Mouse (Mus musculus) forebrain, embryonic 11.5 days (tissue): ENCODE results near the gene Abhd11. TPM values are rescaled to one million over a fixed set of nuclear protein-coding genes. Genes with fewer than 3 reads are reported as not detected.

Source experiments
- ATAC-seq: fragments of 200-750 bp; cut with Nextera tagmentation; replicated peaks from 2 replicates; pipeline ENCODE4 v1.8.0; 2017; ENCODE audit warnings: moderate TSS enrichment; ENCODE audit not compliant: low FRiP score
- DNase-seq: peaks from one replicate; pipeline ENCODE4 v3.0.0-alpha.2; 2017; ENCODE audit warnings: low spot score
- H3K27ac ChIP-seq: fragments of 300-500 bp; sonication (generic); 2 replicates; pipeline ENCODE4 v1.5.1; 2014; ENCODE audit warnings: low read depth, low read length
- H3K27me3 ChIP-seq: fragments of 300-500 bp; sonication (generic); 2 replicates; pipeline ENCODE4 v1.6.1; 2014; ENCODE audit warnings: mild to moderate bottlenecking, low read length, mixed read lengths; ENCODE audit not compliant: control insufficient read depth, insufficient read depth
- H3K36me3 ChIP-seq: fragments of 300-500 bp; sonication (generic); 2 replicates; pipeline ENCODE4 v1.6.1; 2014; ENCODE audit warnings: mild to moderate bottlenecking, low read length, moderate library complexity, mixed read lengths; ENCODE audit not compliant: control insufficient read depth, insufficient read depth
- H3K4me1 ChIP-seq: fragments of 300-500 bp; sonication (generic); replicated peaks from 2 replicates; pipeline ENCODE4 v1.6.1; 2014; ENCODE audit warnings: low read length, mixed read lengths; ENCODE audit not compliant: control insufficient read depth, insufficient read depth
- H3K4me2 ChIP-seq: fragments of 300-500 bp; sonication (generic); 2 replicates; pipeline ENCODE4 v1.6.1; 2014; ENCODE audit warnings: low read depth, mild to moderate bottlenecking, low read length, moderate library complexity, mixed read lengths; ENCODE audit not compliant: severe bottlenecking
- H3K4me3 ChIP-seq: fragments of 300-500 bp; sonication (generic); 2 replicates; pipeline ENCODE4 v1.5.1; 2014; ENCODE audit warnings: low read depth, low read length
- H3K9ac ChIP-seq: fragments of 300-500 bp; sonication (generic); 2 replicates; pipeline ENCODE4 v1.6.1; 2014; ENCODE audit warnings: low read length
- H3K9me3 ChIP-seq: fragments of 300-500 bp; sonication (generic); 2 replicates; pipeline ENCODE4 v1.6.1; 2016; ENCODE audit warnings: low read length, mixed read lengths; ENCODE audit not compliant: control insufficient read depth
- WGBS: fragments of 180-500 bp; shearing (Covaris S2); extraction: QIAGEN DNeasy Blood & Tissue Kit; methylation state at CpG from one replicate; pipeline ENCODE4 v1.1.7; 2014; 5-methylcytosine and 5-hydroxymethylcytosine counted together
- polyA plus RNA-seq: library from polyadenylated mRNA; unstranded; fragments of >200 nt; fragmentation: Nextera tagmentation; extraction: Ambion mirVana; gene quantifications from 2 replicates; pipeline ENCODE4 v1.2.1, GENCODE M21; 2014

Gene Abhd11
- polyA plus RNA-seq, 1 experiment from 2014 or later = 38.9 TPM

GRCm38 (mm10) chr5:135024665-135025224 lies 15.8 kb downstream of the Abhd11 start:
- WGBS = 74% methylated on average over 11 of the region's 11 CpGs
- Histone ChIP-seq H3K4me1 (peaks cover 9% of the 10 kb centered on the region; the same call in 1 of the 2 replicates), H3K9me3 (no peaks in the 10 kb centered on the region), H3K27ac (no peak overlapping the region), H3K36me3 (no peaks in the 10 kb centered on the region), H3K4me2 (peak overlapping the region; percentile 98; the same call in 1 of the 2 replicates), H3K27me3 (no peaks in the 10 kb centered on the region), H3K4me3 (peak overlapping the region; percentile 73), H3K9ac (no peak overlapping the region)
- ATAC-seq (no peak), DNase-seq (no peak)

GRCm38 (mm10) chr5:135025899-135026298 lies 16.9 kb downstream of the Abhd11 start:
- no peak overlapping the region for H3K4me3 ChIP-seq
- H3K27ac ChIP-seq = no peak overlapping the region
- peaks cover 9% of the 10 kb centered on the region; the same call in 1 of the 2 replicates for H3K4me1 ChIP-seq
- no peak overlapping the region for H3K4me2 ChIP-seq
- DNase-seq = no peak
- no peak for ATAC-seq
- 30% methylated on average over 7 of the region's 7 CpGs for WGBS
- H3K9ac ChIP-seq = no peak overlapping the region
- H3K36me3 ChIP-seq = no peaks in the 10 kb centered on the region
- H3K27me3 ChIP-seq = no peaks in the 10 kb centered on the region
- H3K9me3 ChIP-seq = no peaks in the 10 kb centered on the region

DNA sequence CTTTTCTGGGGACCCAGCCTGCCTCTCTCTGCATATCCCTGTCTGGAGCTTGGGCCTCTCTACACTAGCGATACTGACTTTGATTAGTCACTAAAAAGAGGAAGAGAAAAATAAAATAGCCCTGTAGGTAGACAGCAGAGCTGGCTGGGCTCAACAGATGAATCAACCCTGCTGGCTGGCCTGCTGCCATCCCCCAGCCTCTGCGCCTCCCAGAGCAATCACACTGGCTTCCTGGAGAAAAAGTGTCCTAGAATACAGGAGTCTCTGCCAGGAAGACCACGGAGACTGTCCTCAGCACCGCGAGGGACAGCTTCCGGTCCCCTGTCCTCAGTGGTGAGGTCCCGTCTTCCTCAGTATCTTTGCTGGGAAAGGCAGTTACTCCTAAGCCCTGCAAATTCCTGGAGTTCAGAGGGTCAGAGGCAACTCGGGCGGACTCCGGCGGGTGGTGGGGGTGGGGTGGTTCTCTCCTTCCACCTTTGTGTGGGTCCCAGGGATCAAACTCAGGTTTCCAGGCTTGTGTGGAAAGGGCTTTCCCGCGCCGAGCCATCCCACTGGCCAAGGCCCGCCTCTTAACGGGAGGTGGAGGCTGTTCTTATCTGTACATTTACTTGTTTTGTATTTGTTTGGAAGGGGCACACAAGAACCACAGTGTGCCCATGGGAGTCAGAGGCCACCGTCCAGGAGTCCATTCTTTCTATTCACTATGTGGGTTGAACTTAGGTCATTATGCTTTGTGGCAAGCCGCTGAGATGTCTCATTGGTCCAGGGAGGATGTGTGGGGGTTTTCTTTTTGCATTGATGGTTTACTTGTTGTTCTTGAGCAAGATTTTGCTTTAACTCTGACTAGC lies 20.3 kb downstream of the Abhd11 start:
- WGBS = 58% methylated on average over 18 of the region's 18 CpGs

GRCm38 (mm10) chr5:135032581-135032980 lies 23.6 kb downstream of the Abhd11 start:
- Histone ChIP-seq H3K27me3 (no peaks in the 10 kb centered on the region), H3K4me3 (no peak overlapping the region), H3K4me1 (no peaks in the 10 kb centered on the region), H3K27ac (no peak overlapping the region), H3K36me3 (no peaks in the 10 kb centered on the region), H3K9me3 (no peaks in the 10 kb centered on the region; the same call in 1 of the 2 replicates), H3K4me2 (no peak overlapping the region), H3K9ac (no peak overlapping the region)
- 92% methylated on average over 5 of the region's 5 CpGs for WGBS
- no peak for ATAC-seq
- DNase-seq = no peak

More for the DNA sequence above, 20.3 kb downstream of the Abhd11 start:
- Histone ChIP-seq H3K27ac (no peak overlapping the region), H3K4me2 (no peak overlapping the region), H3K4me1 (peaks cover 5% of the 10 kb centered on the region; the same call in 1 of the 2 replicates), H3K36me3 (no peaks in the 10 kb centered on the region), H3K4me3 (no peak overlapping the region), H3K9me3 (no peaks in the 10 kb centered on the region), H3K9ac (no peak overlapping the region), H3K27me3 (no peaks in the 10 kb centered on the region)
- ATAC-seq = no peak
- no peak for DNase-seq

DNA sequence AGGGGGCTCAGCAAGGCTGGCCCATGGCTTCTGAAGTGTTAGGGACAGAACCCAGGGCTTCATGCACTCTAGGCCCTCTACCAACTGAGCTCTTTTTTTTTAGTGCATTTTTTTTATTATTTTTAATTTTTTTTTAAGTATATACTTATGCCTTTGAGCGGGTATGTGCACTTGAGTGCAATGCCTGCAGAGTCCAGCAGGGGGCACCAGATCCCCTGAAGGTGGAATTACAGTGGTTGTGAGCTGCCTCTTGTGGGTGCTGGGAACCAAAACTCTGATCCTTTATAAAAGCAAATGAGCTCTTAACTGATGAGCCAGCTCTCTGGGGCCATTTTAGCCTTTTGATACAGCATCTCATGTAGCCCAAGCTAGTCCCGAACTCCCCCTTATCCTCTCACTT lies 25.6 kb downstream of the Abhd11 start:
- Histone ChIP-seq H3K36me3 (no peaks in the 10 kb centered on the region), H3K4me2 (no peak overlapping the region), H3K9ac (no peak overlapping the region), H3K4me1 (no peaks in the 10 kb centered on the region), H3K4me3 (no peak overlapping the region), H3K27me3 (no peaks in the 10 kb centered on the region), H3K9me3 (no peaks in the 10 kb centered on the region; the same call in 1 of the 2 replicates), H3K27ac (no peak overlapping the region)
- WGBS = 100% methylated on average over 2 of the region's 2 CpGs
- DNase-seq (no peak), ATAC-seq (no peak)

DNA sequence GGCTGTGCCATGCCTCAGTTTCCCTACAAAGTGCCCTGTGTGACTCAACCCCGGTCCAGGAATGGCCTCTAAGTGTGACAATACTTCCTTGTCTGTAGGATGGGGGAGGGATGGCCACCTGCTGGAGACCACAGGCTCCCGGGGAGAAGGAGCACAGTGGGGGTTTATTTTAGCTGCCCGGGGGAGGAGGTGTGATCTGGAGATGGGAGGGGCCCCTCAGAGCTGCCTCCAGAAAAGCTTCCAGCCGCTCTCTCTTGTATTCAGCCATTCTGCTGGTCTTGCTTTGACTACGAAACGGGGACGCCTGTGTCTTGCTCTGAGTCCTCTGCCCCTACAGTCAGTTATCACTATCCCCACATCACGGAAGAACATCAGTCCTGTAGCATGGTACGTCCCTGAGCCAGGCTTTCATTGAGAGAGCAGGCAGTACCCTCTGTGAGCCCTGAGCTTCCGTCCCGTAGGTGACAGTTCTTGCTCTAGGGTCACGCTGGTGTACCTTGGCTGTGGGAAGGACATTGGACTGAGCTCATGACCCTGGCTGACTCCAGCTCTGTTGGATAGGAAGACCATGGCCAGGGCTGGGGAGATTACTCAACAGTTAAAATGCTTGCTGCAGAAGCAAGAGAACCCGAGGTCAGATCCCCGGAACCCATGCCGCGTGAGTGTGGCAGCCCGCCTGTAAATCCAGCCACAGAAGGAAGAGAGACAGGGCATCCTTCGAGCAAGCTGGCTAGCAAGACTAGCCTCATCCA lies 26.8 kb downstream of the Abhd11 start:
- H3K36me3 ChIP-seq = no peaks in the 10 kb centered on the region
- ATAC-seq = no peak
- WGBS = 62% methylated on average over 18 of the region's 18 CpGs
- no peak overlapping the region for H3K9ac ChIP-seq
- DNase-seq = no peak
- no peaks in the 10 kb centered on the region; the same call in 1 of the 2 replicates for H3K9me3 ChIP-seq
- no peak overlapping the region for H3K4me2 ChIP-seq
- no peak overlapping the region for H3K27ac ChIP-seq
- H3K4me1 ChIP-seq = no peaks in the 10 kb centered on the region
- H3K4me3 ChIP-seq = no peak overlapping the region
- no peaks in the 10 kb centered on the region for H3K27me3 ChIP-seq

DNA sequence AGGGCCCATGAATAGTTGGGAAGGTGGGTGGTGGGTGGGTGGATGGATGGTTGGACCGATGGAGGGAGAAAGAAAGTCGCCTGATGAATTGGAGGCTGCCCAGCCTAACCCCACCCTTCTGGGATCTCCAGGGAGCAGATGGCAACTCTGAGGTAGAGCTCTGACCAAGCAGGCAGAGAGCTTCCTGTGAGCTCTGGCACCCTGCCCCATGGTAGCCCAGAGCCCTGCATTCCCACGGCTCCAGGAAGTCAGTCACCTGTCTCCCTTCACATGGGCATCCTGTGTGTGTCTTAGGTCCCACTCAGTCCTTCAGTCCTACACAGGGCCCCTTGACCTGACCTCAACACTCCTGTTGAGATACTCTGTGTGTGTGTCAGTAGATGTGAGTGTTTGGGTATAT lies 29.0 kb downstream of the Abhd11 start:
- no peak overlapping the region for H3K27ac ChIP-seq
- H3K9ac ChIP-seq = no peak overlapping the region
- ATAC-seq = no peak
- no peaks in the 10 kb centered on the region for H3K27me3 ChIP-seq
- H3K36me3 ChIP-seq = no peaks in the 10 kb centered on the region
- 92% methylated on average over 3 of the region's 3 CpGs for WGBS
- H3K4me1 ChIP-seq = no peaks in the 10 kb centered on the region
- no peak overlapping the region for H3K4me3 ChIP-seq
- H3K4me2 ChIP-seq = no peak overlapping the region
- no peak for DNase-seq
- no peaks in the 10 kb centered on the region; the same call in 1 of the 2 replicates for H3K9me3 ChIP-seq

GRCm38 (mm10) chr5:135039541-135039940 lies 30.6 kb downstream of the Abhd11 start:
- WGBS = 84% methylated on average over 9 of the region's 9 CpGs
- H3K27ac ChIP-seq = no peak overlapping the region
- no peaks in the 10 kb centered on the region for H3K36me3 ChIP-seq
- H3K9ac ChIP-seq = no peak overlapping the region
- no peaks in the 10 kb centered on the region for H3K27me3 ChIP-seq
- DNase-seq = no peak
- no peak overlapping the region for H3K4me2 ChIP-seq
- H3K9me3 ChIP-seq = no peaks in the 10 kb centered on the region; the same call in 1 of the 2 replicates
- H3K4me3 ChIP-seq = no peak overlapping the region
- ATAC-seq = no peak
- H3K4me1 ChIP-seq = no peaks in the 10 kb centered on the region
